Mouse (Mus musculus): Measurements from ENCODE around the gene Map3k19. TPM values are rescaled to one million over a fixed set of nuclear protein-coding genes. Genes with fewer than 3 reads are reported as not detected.

Map3k19 gene
- total RNA-seq, 2 experiments from 2014 or later, result 4.4 to 8.7 TPM

DNA sequence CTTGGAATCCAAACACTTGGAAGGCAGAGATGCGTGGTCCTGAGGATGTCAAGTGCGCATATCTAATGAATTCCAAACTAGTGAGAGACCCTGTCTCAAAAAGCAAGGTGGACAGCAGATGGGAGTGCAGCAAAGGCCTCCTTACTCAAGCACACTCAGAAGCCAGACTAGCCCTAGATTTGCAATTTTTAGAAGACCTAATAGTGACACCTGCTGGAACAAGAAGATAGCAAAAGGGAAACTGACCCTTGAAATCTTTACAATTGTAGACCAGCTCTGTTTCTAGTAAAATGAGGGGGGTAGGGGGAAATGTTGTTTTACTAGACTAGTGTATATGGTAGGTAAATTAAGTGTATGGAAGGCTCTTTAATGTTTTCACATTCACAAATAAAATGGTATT is 89.4 kb downstream of the Map3k19 start:
- intact Hi-C loops (cut with DNase I), result loop anchor here (1.0 to 5.0 kb wide), 2 partner anchors 68 to 265 kb away; no protein-coding TSS in a partner anchor

More for the DNA sequence above, 89.4 kb downstream of the Map3k19 start:
- DNase-seq (ENCODE audit: low spot score in 2 of 2), result no peak

Other genes with a start within 250 kb of the Map3k19 start
- gene Tmem163, start 175.5 kb downstream of the Map3k19 start, total RNA-seq (2021), result 10 to 100 TPM; 22.6 to 29.6 TPM
- gene Acmsd, start 125.6 kb downstream of the Map3k19 start, total RNA-seq (2021), result not detected
- gene Ccnt2, start 80.9 kb downstream of the Map3k19 start, total RNA-seq (2021), result 10 to 100 TPM; 50.8 to 72.3 TPM
- gene Rab3gap1, start 13.7 kb upstream of the Map3k19 start, total RNA-seq (2021), result 10 to 100 TPM; 72.2 to 78.2 TPM
- 1 to 10 TPM; 6.9 to 7.6 TPM for gene Zranb3, start 248.0 kb upstream of the Map3k19 start, total RNA-seq (2021)
- 100 to 1,000 TPM; 419 to 573 TPM for gene R3hdm1, start 248.3 kb upstream of the Map3k19 start, total RNA-seq (2021)

Data from left cerebral cortex, postnatal 36 days (tissue).